ENCODE assay signal across 24 mouse cellular contexts in genomic region chr9:111088886-111089285, GRCm38 (mm10). TPM values are rescaled to one million over a fixed set of nuclear protein-coding genes. Genes with fewer than 3 reads are reported as not detected.
A peak's percentile ranks its signal among the peaks of the same experiment; 100 is the strongest.
DNase-seq lines count a peak whose midpoint lies in the region; ATAC-seq lines count a peak whose summit lies in the region.
"Had no signal": no experiment of that assay in that cellular context is flagged by ENCODE, and none has a peak within 500 bp of the region (broad histone marks: within the 10 kb centered on the region; RNA-seq: fewer than 3 reads in every experiment).

No protein-coding gene starts in this region.

- no peak overlapping the region for H3K27ac ChIP-seq in lung, embryonic 16.5 days (ENCODE audit: low read length)
- H3K27ac ChIP-seq: embryonic facial prominence, embryonic 15.5 days; forebrain, embryonic 13.5 days; heart, embryonic 10.5 days; hindbrain, embryonic 15.5 days; layer of hippocampus, adult 2 months; limb, embryonic 15.5 days; liver, embryonic 13.5 days; macrophage had no signal

- DNase-seq in heart, adult 11 months, result peak; percentile 80
- DNase-seq in heart, postnatal 36 days, result no peak
- no peak for DNase-seq in lung, postnatal 36 days
- DNase-seq in 3T3-L1 (ENCODE audit: low read depth, low spot score) (peak; percentile 9), MN1 (ENCODE audit: low spot score) (peak; percentile 35)
- DNase-seq in kidney, adult 9 months, result no peak
- DNase-seq: adrenal gland, adult 8-10 months; B cell, adult 2 months; cerebellum, adult 8-10 months; gastrocnemius, postnatal 14 days; kidney, adult 18-20 months; kidney, postnatal 36 days; liver, embryonic 13.5 days; lung, adult 18-20 months; midbrain, embryonic 14.5 days; thymus, postnatal 4 days had no signal

- H3K27me3 ChIP-seq in lung, embryonic 16.5 days (ENCODE audit: control insufficient read depth, insufficient read depth, low read depth, low read length), result no peaks in the 10 kb centered on the region
- H3K27me3 ChIP-seq: embryonic facial prominence, embryonic 15.5 days; forebrain, embryonic 13.5 days; hindbrain, embryonic 15.5 days; limb, embryonic 15.5 days had no signal

- ATAC-seq in lung, embryonic 16.5 days (ENCODE audit: low read depth), result peak; percentile 22; the same call in 1 of the 2 replicates
- ATAC-seq: forebrain, embryonic 13.5 days had no signal

- no peak overlapping the region for H3K4me3 ChIP-seq in lung, embryonic 16.5 days (ENCODE audit: low read length)
- H3K4me3 ChIP-seq: embryonic facial prominence, embryonic 15.5 days; forebrain, embryonic 13.5 days; hindbrain, embryonic 15.5 days; layer of hippocampus, adult 2 months; limb, embryonic 15.5 days; liver, embryonic 13.5 days had no signal

- H3K4me2 ChIP-seq in lung, embryonic 16.5 days (ENCODE audit: low read depth, low read length), result no peak overlapping the region
- H3K4me2 ChIP-seq: embryonic facial prominence, embryonic 15.5 days; forebrain, embryonic 13.5 days; hindbrain, embryonic 15.5 days; limb, embryonic 15.5 days; liver, embryonic 13.5 days had no signal

- H3K9me3 ChIP-seq in lung, embryonic 16.5 days (ENCODE audit: control insufficient read depth, low read length), result no peaks in the 10 kb centered on the region
- H3K9me3 ChIP-seq: embryonic facial prominence, embryonic 15.5 days; forebrain, embryonic 13.5 days; heart, embryonic 10.5 days; hindbrain, embryonic 15.5 days; limb, embryonic 15.5 days; liver, embryonic 13.5 days had no signal

- intact Hi-C loops in heart, postnatal 36 days (cut with DNase I), result no loop called here

- H3K9ac ChIP-seq in lung, embryonic 16.5 days (ENCODE audit: low read length), result no peak overlapping the region
- H3K9ac ChIP-seq: embryonic facial prominence, embryonic 15.5 days; forebrain, embryonic 13.5 days; hindbrain, embryonic 15.5 days; limb, embryonic 15.5 days; liver, embryonic 13.5 days had no signal

- H3K4me1 ChIP-seq in lung, embryonic 16.5 days (replicated peaks; ENCODE audit: control insufficient read depth, insufficient read depth, low read length), result peaks cover 5% of the 10 kb centered on the region; the same call in 1 of the 2 replicates
- H3K4me1 ChIP-seq: liver, embryonic 13.5 days had no signal

- H3K36me3 ChIP-seq in lung, embryonic 16.5 days (ENCODE audit: control insufficient read depth, insufficient read depth, low read length), result no peaks in the 10 kb centered on the region
- H3K36me3 ChIP-seq: embryonic facial prominence, embryonic 15.5 days; heart, embryonic 10.5 days; hindbrain, embryonic 15.5 days; limb, embryonic 15.5 days; liver, embryonic 13.5 days had no signal

- 25% methylated on average over 7 of the region's 7 CpGs for WGBS in lung, embryonic 16.5 days

RNA-seq across cellular contexts. Expression of gene Lrrfip2, which starts 28.5 kb away (rescaled TPM):
- total RNA-seq in heart, postnatal 36 days (2021), result 10 to 100 TPM; 93.5 to 97.6 TPM
- 42.1 and 43.1 TPM in 2 replicates for polyA plus RNA-seq in lung, embryonic 16.5 days (2015; fragmentation: Nextera tagmentation; extraction: Ambion mirVana)

RNA-seq across cellular contexts. Expression of gene Ccrl2, which starts 31.6 kb away (rescaled TPM):
- 10 to 100 TPM; 14.3 to 21.1 TPM for total RNA-seq in heart, postnatal 36 days (2021)
- 6.7 and 8.2 TPM in 2 replicates for polyA plus RNA-seq in lung, embryonic 16.5 days (2015; fragmentation: Nextera tagmentation; extraction: Ambion mirVana)

Comparison
In these comparisons a context has a peak if more than half of its experiments do, and no peak if none do; other contexts are left out.
1. DNase-seq: peak in heart, adult 11 months (single experiment), 3T3-L1 (single experiment) and MN1 (single experiment); none in heart, postnatal 36 days (0 of 2), lung, postnatal 36 days (single experiment) and kidney, adult 9 months (single experiment).